Mouse (Mus musculus): ENCODE data around the gene 4632433K11Rik. TPM values are rescaled to one million over a fixed set of nuclear protein-coding genes. Genes with fewer than 3 reads are reported as not detected.

The 4632433K11Rik gene
- not detected in 2 replicates for polyA plus RNA-seq (2015; fragmentation: Nextera tagmentation; extraction: Ambion mirVana)

GRCm38 (mm10) chr7:5033818-5034217 lies at the start of gene 4632433K11Rik:
TSS of gene 4632433K11Rik (plus strand) at chr7:5034118.
- 0 out of 2 replicates have a peak, but pooled peaks cover 3% of the 10 kb centered on the region for H3K4me1 ChIP-seq (replicated peaks; ENCODE audit: insufficient read depth, low read length)
- peaks cover 19% of the 10 kb centered on the region for H3K9me3 ChIP-seq (replicated peaks; ENCODE audit: low read length)
- ATAC-seq (replicated peaks; ENCODE audit: low FRiP score, low read depth), result no peak
- no peak for TF ChIP-seq CTCF (IDR thresholded peaks at IDR 0.05; ENCODE audit: low read depth)
- no peak within 1 kb of the TSS for H3K9ac ChIP-seq (ENCODE audit: low read depth, low read length)
- no peak within 1 kb of the TSS for H3K4me3 ChIP-seq (replicated peaks; ENCODE audit: low read depth, low read length)
- H3K27me3 ChIP-seq (ENCODE audit: insufficient read depth, low read length), result no peaks in the 10 kb centered on the region
- peaks cover 66% of the 10 kb centered on the region for H3K36me3 ChIP-seq (ENCODE audit: insufficient read depth, low read length)
- DNase-seq (ENCODE audit: low spot score), result no peak
- H3K27ac ChIP-seq, result no peak within 1 kb of the TSS
- H3K4me2 ChIP-seq (ENCODE audit: low read length), result no peak within 1 kb of the TSS
- 94% methylated on average over 3 of the region's 3 CpGs for WGBS

- no peak overlapping the region for H3K9ac ChIP-seq (ENCODE audit: low read depth, low read length)
- no peak for TF ChIP-seq CTCF (IDR thresholded peaks at IDR 0.05; ENCODE audit: low read depth)
- H3K27ac ChIP-seq, result no peak overlapping the region
- H3K9me3 ChIP-seq (replicated peaks; ENCODE audit: low read length), result no peaks in the 10 kb centered on the region; the same call in 1 of the 2 replicates
- no peak for ATAC-seq (replicated peaks; ENCODE audit: low FRiP score, low read depth)
- H3K36me3 ChIP-seq (ENCODE audit: insufficient read depth, low read length), result peaks cover 9% of the 10 kb centered on the region
- H3K4me3 ChIP-seq (replicated peaks; ENCODE audit: low read depth, low read length), result no peak overlapping the region
- DNase-seq (ENCODE audit: low spot score), result no peak
- no peaks in the 10 kb centered on the region for H3K4me1 ChIP-seq (replicated peaks; ENCODE audit: insufficient read depth, low read length)
- H3K27me3 ChIP-seq (ENCODE audit: insufficient read depth, low read length), result no peaks in the 10 kb centered on the region
- WGBS, result 57% methylated on average over 2 of the region's 2 CpGs
- H3K4me2 ChIP-seq (ENCODE audit: low read length), result no peak overlapping the region
Observed at GRCm38 (mm10) chr7:4988250-4988649, 45.7 kb upstream of the 4632433K11Rik start.

GRCm38 (mm10) chr7:4993347-4993998 lies 40.4 kb upstream of the 4632433K11Rik start:
- no peak overlapping the region for H3K4me2 ChIP-seq (ENCODE audit: low read length)

GRCm38 (mm10) chr7:4993999-4994788 lies 39.7 kb upstream of the 4632433K11Rik start:
- peaks cover 17% of the 10 kb centered on the region for H3K36me3 ChIP-seq (ENCODE audit: insufficient read depth, low read length)
- no peaks in the 10 kb centered on the region for H3K27me3 ChIP-seq (ENCODE audit: insufficient read depth, low read length)
- peaks cover 5% of the 10 kb centered on the region for H3K4me1 ChIP-seq (replicated peaks; ENCODE audit: insufficient read depth, low read length)
- H3K4me2 ChIP-seq (ENCODE audit: low read length), result peak overlapping the region; percentile 92; the same call in 1 of the 2 replicates
- no peak for TF ChIP-seq CTCF (IDR thresholded peaks at IDR 0.05; ENCODE audit: low read depth)
- H3K9ac ChIP-seq (ENCODE audit: low read depth, low read length), result no peak overlapping the region
- H3K4me3 ChIP-seq (replicated peaks; ENCODE audit: low read depth, low read length), result no peak overlapping the region
- ATAC-seq (replicated peaks; ENCODE audit: low FRiP score, low read depth) (no peak), DNase-seq (ENCODE audit: low spot score) (no peak)
- no peaks in the 10 kb centered on the region; the same call in 1 of the 2 replicates for H3K9me3 ChIP-seq (replicated peaks; ENCODE audit: low read length)
- 58% methylated on average over 59 of the region's 59 CpGs for WGBS
- H3K27ac ChIP-seq, result no peak overlapping the region

More at GRCm38 (mm10) chr7:4993347-4993998, 40.4 kb upstream of the 4632433K11Rik start:
- Histone ChIP-seq H3K27me3 (ENCODE audit: insufficient read depth, low read length) (no peaks in the 10 kb centered on the region), H3K4me1 (replicated peaks; ENCODE audit: insufficient read depth, low read length) (peaks cover 5% of the 10 kb centered on the region), H3K9me3 (replicated peaks; ENCODE audit: low read length) (no peaks in the 10 kb centered on the region; the same call in 1 of the 2 replicates), H3K9ac (ENCODE audit: low read depth, low read length) (no peak overlapping the region), H3K27ac (no peak overlapping the region), H3K36me3 (ENCODE audit: insufficient read depth, low read length) (peaks cover 17% of the 10 kb centered on the region), H3K4me3 (replicated peaks; ENCODE audit: low read depth, low read length) (no peak overlapping the region)
- 56% methylated on average over 53 of the region's 55 CpGs for WGBS
- DNase-seq (ENCODE audit: low spot score) (no peak), ATAC-seq (replicated peaks; ENCODE audit: low FRiP score, low read depth) (no peak)
- no peak for TF ChIP-seq CTCF (IDR thresholded peaks at IDR 0.05; ENCODE audit: low read depth)

- Histone ChIP-seq H3K36me3 (ENCODE audit: insufficient read depth, low read length) (peaks cover 17% of the 10 kb centered on the region), H3K4me3 (replicated peaks; ENCODE audit: low read depth, low read length) (peak overlapping the region; percentile 87), H3K9ac (ENCODE audit: low read depth, low read length) (peak overlapping the region; percentile 92), H3K27me3 (ENCODE audit: insufficient read depth, low read length) (no peaks in the 10 kb centered on the region), H3K4me1 (replicated peaks; ENCODE audit: insufficient read depth, low read length) (peaks cover 5% of the 10 kb centered on the region), H3K27ac (peak overlapping the region; percentile 70), H3K9me3 (replicated peaks; ENCODE audit: low read length) (no peaks in the 10 kb centered on the region; the same call in 1 of the 2 replicates), H3K4me2 (ENCODE audit: low read length) (peak overlapping the region; percentile 92)
- 5% methylated on average over 18 of the region's 19 CpGs for WGBS
- no peak for DNase-seq (ENCODE audit: low spot score)
- TF ChIP-seq CTCF (IDR thresholded peaks at IDR 0.05; ENCODE audit: low read depth), result no peak
- ATAC-seq (replicated peaks; ENCODE audit: low FRiP score, low read depth), result no peak; the same call in none of the 2 replicates
Observed at GRCm38 (mm10) chr7:4995268-4996002, 38.5 kb upstream of the 4632433K11Rik start.
